Mouse (Mus musculus) 416B (cell line): Measurements from ENCODE around the gene Il25.
"Not testable (repeated sequence)": the region's sequence is repeated elsewhere in the genome, so short reads cannot be mapped to it uniquely, and the experiment has no call there.

ENCODE experiments used
- DNase-seq: peaks from one replicate; pipeline ENCODE4 v3.0.0; 2011; ENCODE audit warnings: low read depth

Il25 gene

GRCm38 (mm10) chr14:54927296-54927695 is 5.2 kb upstream of the Il25 start:
- DNase-seq, result no peak

- no peak for DNase-seq
Measured at GRCm38 (mm10) chr14:54929801-54930200, 2.7 kb upstream of the Il25 start.

GRCm38 (mm10) chr14:54930431-54930830 is 2.1 kb upstream of the Il25 start:
- no peak for DNase-seq

GRCm38 (mm10) chr14:54935904-54936830 is 3.7 kb downstream of the Il25 start, which contains the start of gene Cmtm5:
TSS of gene Cmtm5 (plus strand) at chr14:54936261.
- no peak for DNase-seq

GRCm38 (mm10) chr14:54936831-54937160 is 4.3 kb downstream of the Il25 start:
- DNase-seq, result peak; percentile 49

- no peak for DNase-seq
Measured at GRCm38 (mm10) chr14:54937361-54938182, 5.1 kb downstream of the Il25 start.

- DNase-seq, result no peak
Measured at GRCm38 (mm10) chr14:54938431-54939219, 6.1 kb downstream of the Il25 start.

GRCm38 (mm10) chr14:54939434-54940175 is 7.1 kb downstream of the Il25 start:
- peak; percentile 64 for DNase-seq

GRCm38 (mm10) chr14:54940176-54940530 is 7.7 kb downstream of the Il25 start:
- no peak for DNase-seq

GRCm38 (mm10) chr14:54941024-54941978 is 8.8 kb downstream of the Il25 start:
- DNase-seq, result no peak

- DNase-seq, result no peak
Measured at GRCm38 (mm10) chr14:54942479-54942878, 10.0 kb downstream of the Il25 start.

- DNase-seq, result no peak
Measured at GRCm38 (mm10) chr14:54943971-54944370, 11.5 kb downstream of the Il25 start.

- DNase-seq, result no peak
Measured at GRCm38 (mm10) chr14:54944939-54945338, 12.4 kb downstream of the Il25 start.

GRCm38 (mm10) chr14:54945975-54946704 is 13.6 kb downstream of the Il25 start:
- peak; percentile 24 for DNase-seq

GRCm38 (mm10) chr14:54947008-54947407 is 14.5 kb downstream of the Il25 start:
- not testable (repeated sequence) for DNase-seq

GRCm38 (mm10) chr14:54948781-54949180 is 16.3 kb downstream of the Il25 start:
- no peak for DNase-seq

GRCm38 (mm10) chr14:54950493-54950892 is 18.0 kb downstream of the Il25 start:
- DNase-seq, result no peak

- DNase-seq, result no peak
Measured at GRCm38 (mm10) chr14:54951587-54951986, 19.1 kb downstream of the Il25 start.

- DNase-seq, result no peak
Measured at GRCm38 (mm10) chr14:54953664-54954206, 21.2 kb downstream of the Il25 start.
